Mouse (Mus musculus): ENCODE measurements around the gene Kcnk10.

DNA sequence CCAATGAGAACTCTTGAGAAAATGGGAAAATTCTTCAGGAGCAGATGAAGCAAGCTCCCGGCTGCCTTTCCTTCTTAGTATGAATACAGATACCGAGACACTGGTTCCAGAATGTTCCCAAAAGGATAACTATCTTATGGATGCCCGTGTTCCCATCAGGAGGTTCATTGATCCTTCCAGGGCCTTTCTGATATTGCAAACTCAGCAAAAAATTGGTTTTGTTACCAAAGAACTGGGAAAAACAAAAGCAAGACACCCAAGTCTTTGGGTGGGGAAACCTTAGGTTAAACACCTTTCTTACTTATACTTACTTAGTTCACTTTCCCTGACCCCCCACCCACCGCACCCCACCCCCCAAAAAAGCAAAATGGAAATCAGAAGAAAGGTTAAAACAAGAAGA, 188.5 kb downstream of the Kcnk10 start:
- no peak for TF ChIP-seq POLR2A (IDR thresholded peaks at IDR 0.05; ENCODE audit: borderline replicate concordance, insufficient read depth, low read length)
- no peak for TF ChIP-seq CTCF (IDR thresholded peaks at IDR 0.05; ENCODE audit: borderline replicate concordance, insufficient read depth, low read depth, low read length)
